Mouse (Mus musculus) liver, adult 2 months (tissue): ENCODE results near the gene Krt77.

Experiments used
- CTCF ChIP-seq: fragments of 200-500 bp; IDR thresholded peaks from 2 replicates; pipeline ENCODE4 v1.5.1; 2011; ENCODE audit warnings: low read depth, low read length, control low read depth
- POLR2A ChIP-seq: fragments of 200-500 bp; IDR thresholded peaks from 2 replicates; pipeline ENCODE4 v1.6.1; 2011; ENCODE audit warnings: low read length, control low read depth; ENCODE audit not compliant: insufficient read depth; ENCODE audit errors: extremely low read depth

GRCm38 (mm10) chr15:101904849-101905248 lies 35.3 kb upstream of the Krt77 start:
- TF ChIP-seq CTCF (no peak), POLR2A (no peak)
